Mouse (Mus musculus) liver, adult 10 weeks (tissue): ENCODE results near the gene Sult1c2. TPM values are rescaled to one million over a fixed set of nuclear protein-coding genes. Genes with fewer than 3 reads are reported as not detected.

Experiments
- polyA plus RNA-seq: library from polyadenylated mRNA; stranded (reverse); fragments of 350-450 nt; fragmentation: Illumina TruSeq; extraction: RNeasy Lipid Tissue Mini Kit (QIAGEN cat#74804); gene quantifications from one replicate; pipeline ENCODE4 v1.2.3, GENCODE M21; 2014; ENCODE audit warnings: low read depth, low replicate concordance

The Sult1c2 gene
- polyA plus RNA-seq, result 10.0 TPM

GRCm38 (mm10) chr17:53846206-53846605 is at the start of gene Sult1c2:
Sult1c2 (minus strand) TSS chr17:53846339.

Other genes with a start within 250 kb of the Sult1c2 start
- gene Sgo1, start 157.0 kb downstream of the Sult1c2 start, polyA plus RNA-seq, result 0.11 TPM
- not detected for gene Sult1c1, start 144.3 kb upstream of the Sult1c2 start, polyA plus RNA-seq